8 mouse cellular contexts compared by ENCODE assay signal in the genomic region with DNA sequence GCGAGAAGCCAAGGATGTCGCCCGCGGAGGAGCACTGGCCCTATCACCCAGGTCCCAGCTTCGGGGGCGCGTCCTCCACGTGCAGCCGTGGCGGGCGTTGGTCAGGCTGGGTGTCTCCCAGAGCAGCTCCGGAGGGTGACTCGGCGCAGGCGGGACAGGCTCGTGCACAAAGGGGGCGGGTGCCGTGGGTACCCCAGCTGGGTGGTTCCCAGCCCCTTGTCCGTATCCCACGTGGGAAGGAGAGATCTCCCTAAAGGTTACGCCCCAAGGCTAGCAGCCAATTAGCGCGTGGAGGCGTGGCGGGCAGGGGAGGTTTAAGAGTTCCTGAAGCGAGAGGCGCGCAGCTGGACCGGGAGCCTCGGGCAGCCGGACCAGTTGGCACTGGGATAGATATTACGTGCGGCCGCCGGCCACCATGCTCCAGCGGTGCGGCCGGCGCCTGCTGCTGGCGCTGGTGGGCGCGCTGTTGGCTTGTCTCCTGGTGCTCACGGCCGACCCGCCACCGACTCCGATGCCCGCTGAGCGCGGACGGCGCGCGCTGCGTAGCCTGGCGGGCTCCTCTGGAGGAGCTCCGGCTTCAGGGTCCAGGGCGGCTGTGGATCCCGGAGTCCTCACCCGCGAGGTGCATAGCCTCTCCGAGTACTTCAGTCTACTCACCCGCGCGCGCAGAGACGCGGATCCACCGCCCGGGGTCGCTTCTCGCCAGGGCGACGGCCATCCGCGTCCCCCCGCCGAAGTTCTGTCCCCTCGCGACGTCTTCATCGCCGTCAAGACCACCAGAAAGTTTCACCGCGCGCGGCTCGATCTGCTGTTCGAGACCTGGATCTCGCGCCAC. TPM values are rescaled to one million over a fixed set of nuclear protein-coding genes. Genes with fewer than 3 reads are reported as not detected.
DNase-seq lines count a peak whose midpoint lies in the region; ATAC-seq and TF ChIP-seq lines count a peak whose summit lies in the region.

Lfng (plus strand) TSS at position 320 of the 835 bp plus-strand sequence.

- peaks cover 27 to 52% of the 10 kb centered on the region in 2 experiments for H3K4me1 ChIP-seq in heart, embryonic 14.5 days (ENCODE audit: control insufficient read depth in 2 of 2, insufficient read depth in 2 of 2, low read length in 2 of 2)
- H3K4me1 ChIP-seq in liver, embryonic 15.5 days (replicated peaks) = peaks cover 72% of the 10 kb centered on the region
- peaks cover 45% of the 10 kb centered on the region for H3K4me1 ChIP-seq in neural tube, embryonic 11.5 days (ENCODE audit: control insufficient read depth, insufficient read depth, low read length)
- peaks cover 17% of the 10 kb centered on the region for H3K4me1 ChIP-seq in stomach, postnatal 0 days (replicated peaks; ENCODE audit: control insufficient read depth, insufficient read depth)

- DNase-seq in CD4-positive, CD25-positive, alpha-beta regulatory T cell, adult 2 months (ENCODE audit: low read depth, low spot score) = peak; percentile 86
- peak; percentile 97 for DNase-seq in brain, embryonic 14.5 days (ENCODE audit: low read depth)
- DNase-seq in kidney, postnatal 14 days = peak; percentile 95
- DNase-seq in neural tube, embryonic 11.5 days (ENCODE audit: low spot score) = peak; percentile 94
- DNase-seq in stomach, postnatal 0 days (ENCODE audit: low spot score) = peak; percentile 92

- peak; percentile 75 for ATAC-seq in erythroid progenitor cell, adult 5-6 weeks (replicated peaks; ENCODE audit: low FRiP score, poor library complexity, severe bottlenecking)
- peak; percentile 29; the same call in 1 of the 2 replicates for ATAC-seq in heart, embryonic 14.5 days (ENCODE audit: insufficient number of reproducible peaks, insufficient read depth, low FRiP score, low read depth)
- peak; percentile 90 for ATAC-seq in liver, embryonic 15.5 days (ENCODE audit: insufficient read depth)
- ATAC-seq in neural tube, embryonic 11.5 days (ENCODE audit: insufficient read depth, low FRiP score, low TSS enrichment) = peak; percentile 59
- peak; percentile 51 for ATAC-seq in stomach, postnatal 0 days (ENCODE audit: low FRiP score, low TSS enrichment)

- H3K36me3 ChIP-seq in heart, embryonic 14.5 days (ENCODE audit: control insufficient read depth, insufficient read depth, low read length) = no peaks in the 10 kb centered on the region
- peaks cover 9% of the 10 kb centered on the region for H3K36me3 ChIP-seq in liver, embryonic 15.5 days (replicated peaks)
- H3K36me3 ChIP-seq in neural tube, embryonic 11.5 days (ENCODE audit: control insufficient read depth, insufficient read depth, low read length) = no peaks in the 10 kb centered on the region; the same call in 1 of the 2 replicates
- H3K36me3 ChIP-seq in stomach, postnatal 0 days (ENCODE audit: control insufficient read depth, insufficient read depth, low read length) = no peaks in the 10 kb centered on the region

- peak within 1 kb of the TSS in 1 of 2 experiments; percentile 3; a peak in 1 of 4 replicates for H3K27ac ChIP-seq in heart, embryonic 14.5 days (replicated peaks in 1 of 2; ENCODE audit: control insufficient read depth in 1 of 2, insufficient read depth in 1 of 2, low read depth in 2 of 2, low read length in 2 of 2)
- peak within 1 kb of the TSS; percentile 80 for H3K27ac ChIP-seq in liver, embryonic 15.5 days (replicated peaks)
- H3K27ac ChIP-seq in neural tube, embryonic 11.5 days (ENCODE audit: low read depth, low read length) = peak within 1 kb of the TSS; percentile 98
- peak within 1 kb of the TSS; percentile 98 for H3K27ac ChIP-seq in stomach, postnatal 0 days (replicated peaks)

- WGBS in heart, embryonic 14.5 days = under 1% methylated on average over 84 of the region's 91 CpGs
- WGBS in liver, embryonic 15.5 days (ENCODE audit: insufficient replicate concordance) = under 1% methylated on average over 90 of the region's 91 CpGs
- under 1% methylated on average over 86 of the region's 91 CpGs for WGBS in neural tube, embryonic 11.5 days
- under 1% methylated on average over 79 of the region's 91 CpGs for WGBS in stomach, postnatal 0 days

- peaks cover 57% of the 10 kb centered on the region for H3K27me3 ChIP-seq in heart, embryonic 14.5 days (ENCODE audit: control insufficient read depth, insufficient read depth, low read length)
- H3K27me3 ChIP-seq in liver, embryonic 15.5 days = peaks cover 97% of the 10 kb centered on the region
- H3K27me3 ChIP-seq in neural tube, embryonic 11.5 days (ENCODE audit: control insufficient read depth, insufficient read depth, low read length) = no peaks in the 10 kb centered on the region
- H3K27me3 ChIP-seq in stomach, postnatal 0 days (ENCODE audit: control insufficient read depth, insufficient read depth, low read length) = no peaks in the 10 kb centered on the region

- H3K4me2 ChIP-seq in heart, embryonic 14.5 days (ENCODE audit: low read length) = peak within 1 kb of the TSS; percentile 76
- peak within 1 kb of the TSS; percentile 97 for H3K4me2 ChIP-seq in liver, embryonic 15.5 days
- peak within 1 kb of the TSS; percentile 81 for H3K4me2 ChIP-seq in neural tube, embryonic 11.5 days (ENCODE audit: low read depth)
- peak within 1 kb of the TSS; percentile 71 for H3K4me2 ChIP-seq in stomach, postnatal 0 days (replicated peaks; ENCODE audit: low read depth)

- peak within 1 kb of the TSS; percentile 46 to 51 for H3K4me3 ChIP-seq in heart, embryonic 14.5 days (ENCODE audit: control insufficient read depth in 1 of 2, insufficient read depth in 1 of 2, low read depth in 1 of 2, low read length in 2 of 2)
- peak within 1 kb of the TSS; percentile 75 for H3K4me3 ChIP-seq in liver, embryonic 15.5 days (replicated peaks)
- H3K4me3 ChIP-seq in neural tube, embryonic 11.5 days (ENCODE audit: low read depth, low read length) = peak within 1 kb of the TSS; percentile 68
- H3K4me3 ChIP-seq in stomach, postnatal 0 days (ENCODE audit: low read depth, low read length) = peak within 1 kb of the TSS; percentile 68

- TF ChIP-seq POLR2A in brain, embryonic 14.5 days (IDR thresholded peaks at IDR 0.05; ENCODE audit: borderline replicate concordance, extremely low read depth, insufficient read depth, insufficient read length, poor library complexity, severe bottlenecking) = peak; percentile 93

- H3K9ac ChIP-seq in heart, embryonic 14.5 days (ENCODE audit: low read length) = peak within 1 kb of the TSS; percentile 71
- H3K9ac ChIP-seq in liver, embryonic 15.5 days = peak within 1 kb of the TSS; percentile 80
- H3K9ac ChIP-seq in neural tube, embryonic 11.5 days (ENCODE audit: low read length) = peak within 1 kb of the TSS; percentile 85
- H3K9ac ChIP-seq in stomach, postnatal 0 days (ENCODE audit: low read length) = peak within 1 kb of the TSS; percentile 72

- no peak for TF ChIP-seq CTCF in brain, embryonic 14.5 days (IDR thresholded peaks at IDR 0.05; ENCODE audit: borderline replicate concordance, extremely low read depth, insufficient read depth, insufficient read length)
- TF ChIP-seq CTCF in stomach, postnatal 0 days (IDR thresholded peaks at IDR 0.05; ENCODE audit: low read depth) = peak; percentile 45

- no peaks in the 10 kb centered on the region for H3K9me3 ChIP-seq in heart, embryonic 14.5 days (ENCODE audit: control insufficient read depth, low read length)
- no peaks in the 10 kb centered on the region for H3K9me3 ChIP-seq in liver, embryonic 15.5 days (replicated peaks)
- no peaks in the 10 kb centered on the region for H3K9me3 ChIP-seq in neural tube, embryonic 11.5 days (ENCODE audit: control insufficient read depth, low read length)
- H3K9me3 ChIP-seq in stomach, postnatal 0 days (ENCODE audit: control insufficient read depth, low read length) = no peaks in the 10 kb centered on the region

- TF ChIP-seq EP300 in stomach, postnatal 0 days (optimal IDR thresholded peaks at IDR 0.05) = no peak

RNA-seq across cellular contexts. Expression of gene Lfng, which starts in this region (rescaled TPM):
- 55.8 and 73.4 TPM in 2 replicates for polyA plus RNA-seq in brain, embryonic 14.5 days (2012; rRNA removed)
- 19.7 and 20.5 TPM in 2 replicates for total RNA-seq in erythroid progenitor cell, adult 5-6 weeks (2015; ENCODE audit: low replicate concordance)
- total RNA-seq in erythroid progenitor cell, adult 5-6 weeks (2017; ENCODE audit: low replicate concordance) = 1.9 and 11.4 TPM in 2 replicates
- polyA plus RNA-seq in heart, embryonic 14.5 days (2014; fragmentation: Nextera tagmentation; extraction: Ambion mirVana) = 3.8 and 6.4 TPM in 2 replicates
- 11.0 and 12.9 TPM in 2 replicates for polyA plus RNA-seq in liver, embryonic 15.5 days (2015; fragmentation: Nextera tagmentation; extraction: Ambion mirVana)
- polyA plus RNA-seq in neural tube, embryonic 11.5 days (2014; fragmentation: Nextera tagmentation; extraction: Ambion mirVana) = 35.4 and 37.5 TPM in 2 replicates
- polyA plus RNA-seq in stomach, postnatal 0 days (2015; fragmentation: Nextera tagmentation; extraction: Ambion mirVana) = 11.1 and 11.4 TPM in 2 replicates

Comparison
In these comparisons a context has a peak if more than half of its experiments do, and no peak if none do; other contexts are left out.
1. ATAC-seq: peak in every context shown above with its lines; median percentile 90 in liver, embryonic 15.5 days; 75 in erythroid progenitor cell, adult 5-6 weeks; 59 in neural tube, embryonic 11.5 days; 51 in stomach, postnatal 0 days; 29 in heart, embryonic 14.5 days.